Mouse (Mus musculus) liver, embryonic 16.5 days (tissue): ENCODE results near the gene Hyal6. TPM values are rescaled to one million over a fixed set of nuclear protein-coding genes. Genes with fewer than 3 reads are reported as not detected.

Experiments
- ATAC-seq: fragments of 200-750 bp; cut with Nextera tagmentation; 2 replicates; pipeline ENCODE4 v1.8.0; 2017; ENCODE audit warnings: low read depth, mild to moderate bottlenecking, moderate number of reproducible peaks, moderate library complexity
- H3K27ac ChIP-seq: fragments of 300-500 bp; sonication (generic); 2 replicates; pipeline ENCODE4 v1.5.1; 2014; ENCODE audit warnings: mild to moderate bottlenecking, low read length
- H3K27me3 ChIP-seq: fragments of 300-500 bp; sonication (generic); 2 replicates; pipeline ENCODE4 v1.6.1; 2014; ENCODE audit warnings: low read depth, low read length, mixed read lengths; ENCODE audit not compliant: control insufficient read depth, insufficient read depth
- H3K36me3 ChIP-seq: fragments of 300-500 bp; sonication (generic); 2 replicates; pipeline ENCODE4 v1.6.1; 2014; ENCODE audit warnings: mild to moderate bottlenecking; ENCODE audit not compliant: control insufficient read depth, insufficient read depth
- H3K4me1 ChIP-seq: fragments of 300-500 bp; sonication (generic); 2 replicates; pipeline ENCODE4 v1.6.1; 2014; ENCODE audit warnings: low read depth, low read length, mixed read lengths; ENCODE audit not compliant: control insufficient read depth
- H3K4me2 ChIP-seq: fragments of 300-500 bp; sonication (generic); 2 replicates; pipeline ENCODE4 v1.6.1; 2014; ENCODE audit warnings: low read depth, low read length, mixed read lengths
- H3K4me3 ChIP-seq: fragments of 300-500 bp; sonication (generic); 2 replicates; pipeline ENCODE4 v1.5.1; 2014; ENCODE audit warnings: low read depth, mild to moderate bottlenecking, low read length
- H3K9ac ChIP-seq: fragments of 300-500 bp; sonication (generic); 2 replicates; pipeline ENCODE4 v1.6.1; 2014; ENCODE audit warnings: low read depth, low read length
- H3K9me3 ChIP-seq: fragments of 300-500 bp; sonication (generic); replicated peaks from 2 replicates; pipeline ENCODE4 v1.6.1; 2016; ENCODE audit warnings: low read length; ENCODE audit not compliant: control insufficient read depth
- WGBS: fragments of 180-500 bp; shearing (Covaris S2); extraction: QIAGEN DNeasy Blood & Tissue Kit; methylation state at CpG from one replicate; pipeline ENCODE4 v1.1.7; 2014; ENCODE audit not compliant: insufficient replicate concordance; 5-methylcytosine and 5-hydroxymethylcytosine counted together
- polyA plus RNA-seq: library from polyadenylated mRNA; unstranded; fragments of >200 nt; fragmentation: Nextera tagmentation; extraction: Ambion mirVana; gene quantifications from 2 replicates; pipeline ENCODE4 v1.2.1, GENCODE M21; 2015

Hyal6 gene
- polyA plus RNA-seq, 1 experiment from 2014 or later, result not detected

DNA sequence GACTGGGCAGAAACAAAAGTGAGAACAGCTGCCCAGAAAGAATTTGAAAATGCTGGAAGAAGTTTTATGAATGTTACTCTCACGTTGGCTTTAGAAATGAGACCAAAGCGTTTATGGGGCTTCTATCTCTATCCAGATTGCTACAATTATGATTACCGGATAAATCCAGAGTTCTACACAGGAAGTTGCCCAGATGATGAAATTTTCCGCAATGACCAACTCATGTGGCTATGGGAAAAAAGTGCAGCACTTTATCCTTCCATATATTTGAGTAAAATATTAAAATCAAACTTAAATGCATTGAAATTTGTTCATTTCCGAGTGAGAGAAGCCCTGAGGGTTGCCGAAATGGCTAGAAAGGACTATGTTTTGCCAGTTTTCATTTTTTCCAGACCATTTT is 1.5 kb downstream of the Hyal6 start:
- H3K36me3 ChIP-seq, result no peaks in the 10 kb centered on the region
- no peak overlapping the region for H3K4me2 ChIP-seq
- H3K4me1 ChIP-seq, result no peaks in the 10 kb centered on the region
- WGBS, result 61% methylated on average over 6 of the region's 6 CpGs
- no peak for ATAC-seq
- no peaks in the 10 kb centered on the region for H3K9me3 ChIP-seq
- no peaks in the 10 kb centered on the region for H3K27me3 ChIP-seq
- H3K27ac ChIP-seq, result no peak overlapping the region
- H3K9ac ChIP-seq, result no peak overlapping the region
- H3K4me3 ChIP-seq, result no peak overlapping the region

DNA sequence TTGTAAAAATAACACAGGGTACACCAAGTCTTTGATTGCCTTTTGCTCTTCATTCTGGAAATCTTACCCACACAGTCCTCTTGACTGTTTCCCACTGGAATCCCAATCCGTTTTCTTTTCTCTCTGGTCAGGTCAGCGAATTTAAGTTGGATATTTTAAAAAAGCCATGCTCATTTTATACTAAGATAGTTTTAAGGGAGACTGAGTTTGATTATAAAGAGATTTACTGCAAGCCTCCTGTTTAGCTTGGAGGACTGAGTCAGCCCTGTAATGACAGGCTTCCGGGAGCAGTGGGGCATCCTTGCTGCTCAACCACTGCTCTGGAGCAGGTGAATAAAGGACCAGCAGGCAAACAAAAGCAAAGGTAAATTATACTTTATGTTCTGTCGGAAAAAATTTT is 15.0 kb downstream of the Hyal6 start, which contains the start of gene Hyal4:
Hyal4 (plus strand) TSS at position 301 of the 400 bp plus-strand sequence.
- WGBS, result 60% methylated on average over 4 of the region's 4 CpGs
- Histone ChIP-seq H3K9me3 (no peaks in the 10 kb centered on the region), H3K4me1 (no peaks in the 10 kb centered on the region), H3K27ac (no peak within 1 kb of the TSS), H3K4me3 (no peak within 1 kb of the TSS), H3K36me3 (no peaks in the 10 kb centered on the region), H3K4me2 (no peak within 1 kb of the TSS), H3K27me3 (no peaks in the 10 kb centered on the region), H3K9ac (no peak within 1 kb of the TSS)
- no peak for ATAC-seq

DNA sequence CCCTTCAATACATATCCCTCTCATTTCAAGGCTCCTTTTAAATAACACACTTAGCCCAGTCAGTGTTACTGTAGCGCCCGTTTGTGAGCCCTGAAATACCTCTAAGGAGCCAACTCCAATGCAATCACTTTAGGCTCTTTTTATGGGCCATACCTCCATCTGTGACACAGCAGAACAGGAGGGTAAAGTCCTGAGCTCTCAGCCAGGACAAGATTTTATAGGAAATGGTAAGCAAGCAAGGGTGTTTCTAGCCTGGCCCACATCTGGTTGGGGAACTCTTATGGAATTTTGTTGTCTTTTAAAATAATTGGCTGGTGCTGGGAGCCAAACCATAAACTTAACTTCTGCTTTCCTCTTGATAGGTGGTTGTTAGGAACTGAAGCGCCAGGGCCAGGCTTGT is 26.2 kb downstream of the Hyal6 start:
- H3K4me2 ChIP-seq, result no peak overlapping the region
- no peak for ATAC-seq
- H3K9ac ChIP-seq, result no peak overlapping the region
- 75% methylated on average over 3 of the region's 3 CpGs for WGBS
- no peaks in the 10 kb centered on the region for H3K4me1 ChIP-seq
- H3K36me3 ChIP-seq, result no peaks in the 10 kb centered on the region
- H3K27me3 ChIP-seq, result no peaks in the 10 kb centered on the region
- no peaks in the 10 kb centered on the region for H3K9me3 ChIP-seq
- no peak overlapping the region for H3K27ac ChIP-seq
- no peak overlapping the region for H3K4me3 ChIP-seq

DNA sequence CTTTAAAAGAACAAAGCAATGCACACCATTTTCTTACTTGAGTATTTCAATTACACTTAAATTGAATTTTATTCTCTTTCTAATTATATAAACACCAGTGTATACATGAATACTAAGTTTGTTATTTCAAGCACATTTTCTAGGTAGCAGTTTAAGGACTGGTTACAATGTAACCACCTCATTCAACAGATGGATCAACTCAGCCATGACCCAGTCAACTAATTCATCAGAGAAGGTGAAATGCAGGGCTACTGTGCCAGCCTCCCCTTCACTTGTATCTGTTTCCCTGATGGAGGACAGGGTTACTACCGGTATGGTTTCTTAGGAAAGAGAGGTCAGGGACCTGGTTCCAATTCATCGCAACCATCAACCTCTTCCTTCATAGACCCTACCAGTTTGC is 33.2 kb downstream of the Hyal6 start:
- 73% methylated on average over 2 of the region's 2 CpGs for WGBS
- H3K9me3 ChIP-seq, result no peaks in the 10 kb centered on the region
- no peak for ATAC-seq

DNA sequence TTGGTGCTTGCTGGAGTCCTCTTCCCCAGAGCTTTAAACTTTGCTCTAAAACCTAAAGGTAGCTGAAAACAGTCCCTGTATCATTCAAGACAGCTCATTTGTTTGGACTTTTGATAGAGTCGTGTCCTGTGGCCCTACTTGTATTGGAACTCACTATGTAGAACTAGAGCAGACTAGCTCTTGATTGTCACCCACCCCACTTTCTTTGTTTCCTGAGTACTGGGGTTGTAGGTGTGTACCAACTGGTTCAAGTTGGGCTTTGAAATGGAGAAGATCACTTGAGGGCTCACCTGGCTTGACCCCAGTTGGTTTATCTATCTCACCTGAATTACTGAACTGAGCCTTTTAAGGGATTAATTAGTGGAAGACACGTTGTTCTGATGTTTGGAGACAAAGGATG is 46.1 kb downstream of the Hyal6 start:
- Histone ChIP-seq H3K9ac (no peak overlapping the region), H3K36me3 (no peaks in the 10 kb centered on the region), H3K4me1 (no peaks in the 10 kb centered on the region), H3K4me2 (no peak overlapping the region), H3K27me3 (no peaks in the 10 kb centered on the region), H3K4me3 (no peak overlapping the region), H3K9me3 (no peaks in the 10 kb centered on the region), H3K27ac (no peak overlapping the region)
- 38% methylated on average over 2 of the region's 2 CpGs for WGBS
- ATAC-seq, result no peak

More for the DNA sequence above, 33.2 kb downstream of the Hyal6 start:
- no peak overlapping the region for H3K9ac ChIP-seq
- no peak overlapping the region for H3K27ac ChIP-seq
- H3K27me3 ChIP-seq, result no peaks in the 10 kb centered on the region
- no peaks in the 10 kb centered on the region for H3K4me1 ChIP-seq
- no peaks in the 10 kb centered on the region for H3K36me3 ChIP-seq
- H3K4me3 ChIP-seq, result no peak overlapping the region
- H3K4me2 ChIP-seq, result no peak overlapping the region

DNA sequence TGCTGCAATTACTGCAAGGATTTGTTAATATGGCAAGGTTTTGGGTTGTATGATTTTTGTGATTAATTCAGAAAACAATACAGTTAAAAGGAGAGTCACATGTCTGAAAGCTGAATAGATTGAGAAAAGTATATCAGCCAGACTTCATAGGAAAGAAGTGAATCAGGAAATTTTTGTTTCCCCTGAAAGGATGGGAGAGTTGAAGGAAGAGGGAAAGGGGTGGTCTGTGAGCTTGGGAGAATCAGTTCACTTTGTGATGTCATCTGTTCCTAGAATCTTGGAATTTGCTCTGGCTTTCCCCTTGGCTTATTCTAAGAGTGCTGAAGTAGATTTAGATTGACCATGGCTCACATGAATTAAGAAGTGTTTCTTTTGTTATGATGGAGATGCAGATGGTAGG is 57.8 kb downstream of the Hyal6 start, which contains the start of gene Spam1:
Spam1 (plus strand) TSS at position 301 of the 400 bp plus-strand sequence.
- Histone ChIP-seq H3K27me3 (no peaks in the 10 kb centered on the region), H3K36me3 (no peaks in the 10 kb centered on the region), H3K4me3 (no peak within 1 kb of the TSS), H3K27ac (no peak within 1 kb of the TSS), H3K4me1 (no peaks in the 10 kb centered on the region), H3K9ac (no peak within 1 kb of the TSS), H3K9me3 (no peaks in the 10 kb centered on the region), H3K4me2 (no peak within 1 kb of the TSS)
- no peak for ATAC-seq

Other genes with a start within 250 kb of the Hyal6 start
- 0.04 TPM in 1 of 2 replicates, not detected in the other for gene Iqub, start 218.2 kb upstream of the Hyal6 start, polyA plus RNA-seq
- 175 and 193 TPM in 2 replicates for gene Ndufa5, start 205.2 kb upstream of the Hyal6 start, polyA plus RNA-seq
- gene Asb15, start 205.1 kb upstream of the Hyal6 start, polyA plus RNA-seq, result 0.04 TPM in 1 of 2 replicates, not detected in the other
- 0.31 and 0.33 TPM in 2 replicates for gene Lmod2, start 135.5 kb upstream of the Hyal6 start, polyA plus RNA-seq
- gene Wasl, start 68.2 kb upstream of the Hyal6 start, polyA plus RNA-seq, result 19.7 and 26.1 TPM in 2 replicates
- 0.02 TPM in 1 of 2 replicates, not detected in the other for gene Hyal4, start 15.1 kb downstream of the Hyal6 start, polyA plus RNA-seq
- gene Spam1, start 57.9 kb downstream of the Hyal6 start, polyA plus RNA-seq, result not detected in 2 replicates
- 0.11 TPM in 1 of 2 replicates, not detected in the other for gene Hyal5, start 124.8 kb downstream of the Hyal6 start, polyA plus RNA-seq
- 0.12 TPM in 2 replicates for gene Tmem229a, start 223.1 kb downstream of the Hyal6 start, polyA plus RNA-seq